Mouse (Mus musculus): ENCODE data around the gene Odam. TPM values are rescaled to one million over a fixed set of nuclear protein-coding genes. Genes with fewer than 3 reads are reported as not detected.
A peak's percentile ranks its signal among the peaks of the same experiment; 100 is the strongest.

Odam gene
- not detected in 2 replicates for polyA plus RNA-seq (2016; fragmentation: Nextera tagmentation; extraction: Ambion mirVana)

- Histone ChIP-seq H3K4me1 (replicated peaks) (no peaks in the 10 kb centered on the region), H3K4me3 (no peak within 1 kb of the TSS), H3K27me3 (ENCODE audit: insufficient read depth, poor library complexity, severe bottlenecking) (no peaks in the 10 kb centered on the region), H3K9me3 (no peaks in the 10 kb centered on the region), H3K36me3 (no peaks in the 10 kb centered on the region), H3K27ac (no peak within 1 kb of the TSS)
- no peak for DNase-seq (ENCODE audit: low spot score)
- WGBS = 89% methylated on average over 1 of the region's 1 CpGs
These were observed at the start of gene Odam for GRCm38 (mm10) chr5:87884729-87885128. Odam (plus strand) TSS chr5:87885029.

- 73% methylated on average over 3 of the region's 3 CpGs for WGBS
- Histone ChIP-seq H3K9me3 (no peaks in the 10 kb centered on the region), H3K27me3 (ENCODE audit: insufficient read depth, poor library complexity, severe bottlenecking) (no peaks in the 10 kb centered on the region), H3K36me3 (no peaks in the 10 kb centered on the region), H3K27ac (no peak overlapping the region), H3K4me3 (no peak overlapping the region), H3K4me1 (replicated peaks) (no peaks in the 10 kb centered on the region)
- DNase-seq (ENCODE audit: low spot score) = no peak
These were observed 29.6 kb upstream of the Odam start for GRCm38 (mm10) chr5:87855136-87855716.

GRCm38 (mm10) chr5:87870084-87870483 is 14.7 kb upstream of the Odam start:
- 82% methylated on average over 2 of the region's 2 CpGs for WGBS
- H3K27ac ChIP-seq = no peak overlapping the region
- H3K27me3 ChIP-seq (ENCODE audit: insufficient read depth, poor library complexity, severe bottlenecking) = no peaks in the 10 kb centered on the region
- no peaks in the 10 kb centered on the region for H3K36me3 ChIP-seq
- no peaks in the 10 kb centered on the region for H3K4me1 ChIP-seq (replicated peaks)
- DNase-seq (ENCODE audit: low spot score) = no peak
- no peaks in the 10 kb centered on the region for H3K9me3 ChIP-seq
- H3K4me3 ChIP-seq = no peak overlapping the region

GRCm38 (mm10) chr5:87871423-87871822 is 13.4 kb upstream of the Odam start:
- no peak overlapping the region for H3K4me3 ChIP-seq
- DNase-seq (ENCODE audit: low spot score) = no peak
- H3K9me3 ChIP-seq = no peaks in the 10 kb centered on the region
- no peaks in the 10 kb centered on the region for H3K27me3 ChIP-seq (ENCODE audit: insufficient read depth, poor library complexity, severe bottlenecking)
- H3K36me3 ChIP-seq = no peaks in the 10 kb centered on the region
- 37% methylated on average over 4 of the region's 4 CpGs for WGBS
- H3K4me1 ChIP-seq (replicated peaks) = no peaks in the 10 kb centered on the region
- no peak overlapping the region for H3K27ac ChIP-seq

GRCm38 (mm10) chr5:87925372-87925771 is 40.5 kb downstream of the Odam start, which contains the start of gene Csn3:
Csn3 (plus strand) TSS chr5:87925579.
- Histone ChIP-seq H3K4me3 (no peak within 1 kb of the TSS), H3K9me3 (no peaks in the 10 kb centered on the region), H3K4me1 (replicated peaks) (no peaks in the 10 kb centered on the region), H3K36me3 (no peaks in the 10 kb centered on the region), H3K27ac (no peak within 1 kb of the TSS), H3K27me3 (ENCODE audit: insufficient read depth, poor library complexity, severe bottlenecking) (no peaks in the 10 kb centered on the region)
- WGBS = 45% methylated on average over 5 of the region's 5 CpGs
- DNase-seq (ENCODE audit: low spot score) = peak; percentile 23

- WGBS = 43% methylated on average over 1 of the region's 1 CpGs
- Histone ChIP-seq H3K27me3 (ENCODE audit: insufficient read depth, poor library complexity, severe bottlenecking) (no peaks in the 10 kb centered on the region), H3K4me3 (no peak overlapping the region), H3K9me3 (no peaks in the 10 kb centered on the region), H3K27ac (no peak overlapping the region), H3K4me1 (replicated peaks) (no peaks in the 10 kb centered on the region), H3K36me3 (no peaks in the 10 kb centered on the region)
- DNase-seq (ENCODE audit: low spot score) = no peak
These were observed 46.8 kb downstream of the Odam start for GRCm38 (mm10) chr5:87931603-87932002.

- no peaks in the 10 kb centered on the region for H3K4me1 ChIP-seq (replicated peaks)
- no peak for DNase-seq (ENCODE audit: low spot score)
- no peaks in the 10 kb centered on the region for H3K36me3 ChIP-seq
- no peaks in the 10 kb centered on the region for H3K9me3 ChIP-seq
- H3K27ac ChIP-seq = no peak overlapping the region
- H3K27me3 ChIP-seq (ENCODE audit: insufficient read depth, poor library complexity, severe bottlenecking) = no peaks in the 10 kb centered on the region
- no peak overlapping the region for H3K4me3 ChIP-seq
- 54% methylated on average over 3 of the region's 3 CpGs for WGBS
These were observed 55.9 kb downstream of the Odam start for GRCm38 (mm10) chr5:87940752-87941151.

GRCm38 (mm10) chr5:87942515-87942914 is 57.7 kb downstream of the Odam start:
- Histone ChIP-seq H3K4me1 (replicated peaks) (no peaks in the 10 kb centered on the region), H3K4me3 (no peak overlapping the region), H3K27ac (no peak overlapping the region), H3K9me3 (no peaks in the 10 kb centered on the region), H3K27me3 (ENCODE audit: insufficient read depth, poor library complexity, severe bottlenecking) (no peaks in the 10 kb centered on the region), H3K36me3 (no peaks in the 10 kb centered on the region)
- no peak for DNase-seq (ENCODE audit: low spot score)

Other genes with a start within 250 kb of the Odam start
- not detected in 2 replicates for gene Csn1s1, start 218.8 kb upstream of the Odam start, polyA plus RNA-seq (2016; fragmentation: Nextera tagmentation; extraction: Ambion mirVana)
- gene Csn2, start 185.4 kb upstream of the Odam start, polyA plus RNA-seq (2016; fragmentation: Nextera tagmentation; extraction: Ambion mirVana) = not detected in 2 replicates
- not detected in 2 replicates for gene Csn1s2a, start 110.5 kb upstream of the Odam start, polyA plus RNA-seq (2016; fragmentation: Nextera tagmentation; extraction: Ambion mirVana)
- not detected in 2 replicates for gene Csn1s2b, start 76.9 kb upstream of the Odam start, polyA plus RNA-seq (2016; fragmentation: Nextera tagmentation; extraction: Ambion mirVana)
- gene Prr27, start 59.3 kb upstream of the Odam start, polyA plus RNA-seq (2016; fragmentation: Nextera tagmentation; extraction: Ambion mirVana) = not detected in 2 replicates
- 0.26 and 0.66 TPM in 2 replicates for gene Csn3, start 40.5 kb downstream of the Odam start, polyA plus RNA-seq (2016; fragmentation: Nextera tagmentation; extraction: Ambion mirVana)
- gene 2310003L06Rik, start 84.4 kb downstream of the Odam start, polyA plus RNA-seq (2016; fragmentation: Nextera tagmentation; extraction: Ambion mirVana) = not detected in 2 replicates
- not detected in 2 replicates for gene Gm28434, start 84.5 kb downstream of the Odam start, polyA plus RNA-seq (2016; fragmentation: Nextera tagmentation; extraction: Ambion mirVana)
- gene Cabs1, start 94.4 kb downstream of the Odam start, polyA plus RNA-seq (2016; fragmentation: Nextera tagmentation; extraction: Ambion mirVana) = not detected in 2 replicates
- gene Smr3a, start 117.5 kb downstream of the Odam start, polyA plus RNA-seq (2016; fragmentation: Nextera tagmentation; extraction: Ambion mirVana) = not detected in 2 replicates
- gene Smr2, start 201.5 kb downstream of the Odam start, polyA plus RNA-seq (2016; fragmentation: Nextera tagmentation; extraction: Ambion mirVana) = not detected in 2 replicates
- gene Gm11116, start 226.5 kb downstream of the Odam start, polyA plus RNA-seq (2016; fragmentation: Nextera tagmentation; extraction: Ambion mirVana) = not detected in 2 replicates

Data from hindbrain, embryonic 10.5 days (tissue).